Mouse (Mus musculus): ENCODE measurements around the gene Bach1.

DNA sequence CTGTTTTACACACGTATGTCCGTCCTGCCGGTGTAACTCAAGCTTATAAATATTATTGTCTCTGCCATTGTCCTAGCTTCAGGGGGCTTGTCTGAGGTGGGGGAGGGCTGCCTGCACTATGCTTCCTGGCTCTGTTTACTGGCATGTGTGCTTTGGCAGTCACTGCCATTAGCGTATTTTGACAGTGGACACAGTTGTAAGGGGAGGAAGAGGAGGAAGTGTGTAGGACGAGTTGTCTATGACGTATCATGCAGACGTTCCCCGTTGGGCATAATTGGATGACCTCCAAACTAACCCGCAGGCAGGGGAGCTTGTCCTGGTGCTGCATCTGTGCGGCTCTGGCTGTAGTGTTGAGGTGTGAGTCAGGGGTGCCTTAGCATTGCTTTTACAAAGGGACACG, 17.5 kb downstream of the Bach1 start:
- TF ChIP-seq POLR2A (IDR thresholded peaks at IDR 0.05; ENCODE audit: insufficient read depth, low read depth, low read length) (no peak), CTCF (IDR thresholded peaks at IDR 0.05; ENCODE audit: insufficient read depth, low read depth, low read length) (no peak)

Data from olfactory bulb, adult 2 months (tissue).